Mouse (Mus musculus): ENCODE results near the gene Mmel1. TPM values are rescaled to one million over a fixed set of nuclear protein-coding genes. Genes with fewer than 3 reads are reported as not detected.
A peak's percentile ranks its signal among the peaks of the same experiment; 100 is the strongest.

Gene Mmel1
- total and polyA plus RNA-seq, 3 experiments = 0.16 TPM; not detected in 2

DNA sequence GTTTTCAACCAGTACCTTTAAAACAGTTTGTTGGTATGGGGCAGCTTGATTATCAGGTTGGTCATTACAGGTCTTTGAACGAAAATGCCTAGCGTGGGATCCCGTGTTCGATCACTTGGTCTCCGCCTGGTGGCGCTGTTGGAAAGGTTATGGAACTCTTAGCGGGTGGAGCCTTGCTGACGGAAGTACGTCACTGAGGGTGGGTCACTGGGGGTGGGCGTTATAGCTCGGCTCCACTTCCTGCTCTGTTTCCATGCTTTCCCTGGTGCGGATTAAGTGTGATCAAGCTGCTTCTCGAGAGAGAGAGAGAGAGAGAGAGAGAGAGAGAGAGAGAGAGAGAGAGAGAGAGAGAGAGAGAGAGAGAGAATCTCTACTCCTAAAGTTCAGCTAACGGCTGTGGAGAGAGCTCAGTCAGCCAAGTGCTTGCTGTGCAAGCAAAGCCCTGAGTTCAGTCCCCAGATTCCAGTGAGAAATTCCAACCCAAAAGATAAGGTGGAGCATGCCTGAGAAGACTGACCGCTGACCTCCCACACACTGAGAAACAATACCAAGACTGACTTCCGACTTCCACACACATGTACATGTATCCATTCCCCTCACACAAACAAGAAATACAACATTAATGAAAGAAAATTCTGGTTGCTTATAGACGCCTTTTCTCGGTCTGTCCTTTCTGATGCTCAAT, 8.6 kb downstream of the Mmel1 start:
- peaks cover 7% of the 10 kb centered on the region for H3K4me1 ChIP-seq (ENCODE audit: control insufficient read depth, insufficient read depth, low read length)
- peak overlapping the region; percentile 41 for H3K4me3 ChIP-seq
- peak; percentile 90 to 93 for DNase-seq
- no peaks in the 10 kb centered on the region for H3K27me3 ChIP-seq (ENCODE audit: control insufficient read depth, insufficient read depth, low read length)
- peak overlapping the region; percentile 7 for H3K9ac ChIP-seq (ENCODE audit: low read depth, low read length)
- peak overlapping the region; percentile 82 for H3K27ac ChIP-seq
- H3K36me3 ChIP-seq (ENCODE audit: control insufficient read depth, insufficient read depth, low read length) = no peaks in the 10 kb centered on the region; the same call in 1 of the 2 replicates
- 6% methylated on average over 18 of the region's 18 CpGs for WGBS
- TF ChIP-seq EP300 (IDR thresholded peaks at IDR 0.05; ENCODE audit: insufficient read depth, low read depth, low read length) = peak; percentile 99
- peak; percentile 75 for TF ChIP-seq CTCF (IDR thresholded peaks at IDR 0.05)
- TF ChIP-seq POLR2A (IDR thresholded peaks at IDR 0.05; ENCODE audit: insufficient read depth, low read depth, low read length) = peak; percentile 86
- intact Hi-C loops (cut with DNase I) = loop anchor here (1.0 to 5.0 kb wide), 4 partner anchors 29 to 187 kb away; no protein-coding TSS in a partner anchor
- no peaks in the 10 kb centered on the region for H3K79me2 ChIP-seq (replicated peaks; ENCODE audit: control insufficient read depth, insufficient read depth, low read length)

DNA sequence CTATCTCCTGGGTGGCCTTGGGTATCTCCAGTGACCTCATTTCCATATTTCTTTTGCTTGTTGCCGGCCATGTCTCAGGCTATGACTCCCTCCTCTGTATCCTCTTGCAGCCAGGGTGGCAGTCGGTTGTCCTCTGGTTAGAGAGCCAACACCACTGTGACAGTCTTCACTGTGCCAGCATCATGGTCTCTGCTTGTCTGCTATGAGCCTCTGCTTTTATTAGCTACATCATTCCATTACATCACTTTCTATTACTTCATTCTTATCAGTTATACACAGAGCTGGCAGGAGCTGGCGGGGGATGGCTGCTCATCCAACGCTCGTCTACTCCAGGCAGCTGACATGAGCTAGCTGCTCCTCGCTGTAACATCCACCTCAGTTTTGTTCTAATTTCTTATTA, 11.3 kb downstream of the Mmel1 start:
- DNase-seq = peak; percentile 44 to 72
- H3K79me2 ChIP-seq (replicated peaks; ENCODE audit: control insufficient read depth, insufficient read depth, low read length) = no peaks in the 10 kb centered on the region
- TF ChIP-seq POLR2A (IDR thresholded peaks at IDR 0.05; ENCODE audit: insufficient read depth, low read depth, low read length) (peak; percentile 50; the same call in 1 of the 2 replicates), EP300 (IDR thresholded peaks at IDR 0.05; ENCODE audit: insufficient read depth, low read depth, low read length) (peak; percentile 58), CTCF (IDR thresholded peaks at IDR 0.05) (no peak)
- no peaks in the 10 kb centered on the region for H3K27me3 ChIP-seq (ENCODE audit: control insufficient read depth, insufficient read depth, low read length)
- 21% methylated on average over 6 of the region's 6 CpGs for WGBS
- peak overlapping the region; percentile 33; the same call in 1 of the 2 replicates for H3K9ac ChIP-seq (ENCODE audit: low read depth, low read length)
- H3K36me3 ChIP-seq (ENCODE audit: control insufficient read depth, insufficient read depth, low read length) = no peaks in the 10 kb centered on the region; the same call in 1 of the 2 replicates
- H3K27ac ChIP-seq = peak overlapping the region; percentile 67
- peaks cover 7% of the 10 kb centered on the region for H3K4me1 ChIP-seq (ENCODE audit: control insufficient read depth, insufficient read depth, low read length)
- intact Hi-C loops (cut with DNase I) = no loop called here
- H3K4me3 ChIP-seq = no peak overlapping the region

DNA sequence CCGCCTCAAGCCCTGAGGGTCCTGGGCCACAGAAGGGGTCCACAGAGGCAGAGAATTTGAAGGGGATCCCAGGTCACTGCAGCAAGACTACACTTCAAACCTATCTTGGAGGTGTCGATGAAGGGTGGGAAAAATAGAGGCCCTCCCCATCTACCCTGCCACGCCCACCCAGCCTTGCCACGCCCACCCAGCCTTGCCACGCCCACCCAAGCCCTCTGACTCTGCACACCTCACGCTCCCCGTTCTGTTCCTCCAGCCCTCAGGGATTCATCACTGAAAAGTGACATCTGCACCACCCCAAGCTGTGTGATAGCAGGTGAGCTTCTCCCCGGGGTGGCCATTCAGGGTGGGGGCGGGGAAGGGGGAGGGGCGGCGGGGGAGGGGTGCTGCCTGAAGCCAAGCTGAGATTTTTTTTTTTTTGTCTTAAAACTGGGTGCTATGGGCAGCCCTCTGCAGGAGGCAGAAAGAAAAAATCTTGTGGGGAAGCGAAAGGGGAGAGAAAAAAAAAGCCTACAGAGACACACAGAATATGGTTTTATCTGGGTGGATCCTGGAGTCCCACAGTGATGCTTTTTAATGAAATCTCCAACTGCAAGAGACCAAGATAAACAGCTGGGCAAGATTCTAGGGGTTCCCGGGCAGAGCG, 12.8 kb downstream of the Mmel1 start:
- Histone ChIP-seq H3K9ac (ENCODE audit: low read depth, low read length) (no peak overlapping the region), H3K27ac (no peak overlapping the region), H3K79me2 (replicated peaks; ENCODE audit: control insufficient read depth, insufficient read depth, low read length) (no peaks in the 10 kb centered on the region), H3K4me1 (ENCODE audit: control insufficient read depth, insufficient read depth, low read length) (peaks cover 7% of the 10 kb centered on the region), H3K27me3 (ENCODE audit: control insufficient read depth, insufficient read depth, low read length) (no peaks in the 10 kb centered on the region), H3K4me3 (no peak overlapping the region), H3K36me3 (ENCODE audit: control insufficient read depth, insufficient read depth, low read length) (no peaks in the 10 kb centered on the region; the same call in 1 of the 2 replicates)
- 32% methylated on average over 13 of the region's 14 CpGs for WGBS
- DNase-seq = no peak
- intact Hi-C loops (cut with DNase I) = no loop called here
- TF ChIP-seq POLR2A (IDR thresholded peaks at IDR 0.05; ENCODE audit: insufficient read depth, low read depth, low read length) = no peak
- TF ChIP-seq CTCF (IDR thresholded peaks at IDR 0.05) = no peak
- TF ChIP-seq EP300 (IDR thresholded peaks at IDR 0.05; ENCODE audit: insufficient read depth, low read depth, low read length) = no peak

DNA sequence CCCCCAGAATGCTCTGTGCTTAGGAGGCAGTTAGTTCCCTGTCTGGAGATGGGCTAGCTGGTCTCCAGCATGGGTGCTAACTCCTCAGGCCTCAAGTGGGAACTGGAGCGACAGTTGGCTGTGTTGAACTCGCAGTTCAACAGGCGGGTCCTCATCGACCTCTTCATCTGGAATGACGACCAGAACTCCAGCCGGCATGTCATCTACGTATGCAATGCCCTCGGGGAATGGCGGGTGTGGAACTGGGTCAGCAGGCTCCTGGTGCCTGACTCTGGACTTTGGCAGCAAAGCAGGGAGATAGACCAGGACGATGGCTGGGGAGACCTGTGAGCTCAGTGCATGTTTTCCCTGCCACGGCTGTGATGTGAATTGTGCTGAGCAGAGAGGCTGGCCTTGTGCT, 16.0 kb downstream of the Mmel1 start:
- H3K4me1 ChIP-seq (ENCODE audit: control insufficient read depth, insufficient read depth, low read length) = peaks cover 2% of the 10 kb centered on the region; the same call in 1 of the 2 replicates
- no peak overlapping the region for H3K9ac ChIP-seq (ENCODE audit: low read depth, low read length)
- TF ChIP-seq CTCF (IDR thresholded peaks at IDR 0.05) = no peak
- H3K27me3 ChIP-seq (ENCODE audit: control insufficient read depth, insufficient read depth, low read length) = no peaks in the 10 kb centered on the region
- no peak for DNase-seq
- no peak overlapping the region for H3K4me3 ChIP-seq
- intact Hi-C loops (cut with DNase I) = no loop called here
- WGBS = 77% methylated on average over 11 of the region's 11 CpGs
- H3K36me3 ChIP-seq (ENCODE audit: control insufficient read depth, insufficient read depth, low read length) = no peaks in the 10 kb centered on the region
- no peaks in the 10 kb centered on the region for H3K79me2 ChIP-seq (replicated peaks; ENCODE audit: control insufficient read depth, insufficient read depth, low read length)
- H3K27ac ChIP-seq = no peak overlapping the region

DNA sequence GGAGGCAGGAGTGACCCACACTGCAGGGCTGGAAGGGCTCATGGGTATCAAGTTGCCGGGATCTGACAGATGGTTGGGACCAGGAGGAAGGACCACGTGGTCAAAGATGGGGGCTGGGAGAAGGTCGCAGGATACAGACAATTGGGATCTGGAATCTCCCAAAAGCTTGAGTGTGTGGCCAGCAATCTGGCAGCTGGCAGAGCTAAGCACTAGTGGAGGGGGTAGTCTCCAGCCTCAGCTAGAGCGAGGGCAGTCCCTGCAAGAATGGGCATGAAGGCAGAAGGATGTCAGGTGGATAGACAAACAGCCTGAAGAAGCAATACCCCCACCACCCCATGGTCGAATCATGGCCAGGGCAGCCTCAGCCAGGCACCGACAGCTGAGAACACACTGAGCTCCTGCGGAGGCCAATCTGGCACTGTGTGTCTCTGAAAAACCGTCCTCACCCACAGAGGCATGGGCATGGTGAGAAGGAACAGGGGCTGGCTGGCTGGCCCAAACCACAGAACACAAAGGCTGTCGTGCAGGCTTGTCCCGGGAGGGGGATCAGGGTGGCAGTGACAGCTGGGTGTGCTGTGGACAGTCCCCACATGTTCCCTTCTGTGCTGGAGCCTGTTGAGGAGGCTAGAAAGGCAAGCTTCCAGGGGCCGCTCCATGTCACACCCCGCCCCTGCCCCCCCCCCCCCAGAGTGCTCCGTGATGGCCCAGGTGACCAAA, 17.6 kb downstream of the Mmel1 start:
- H3K27ac ChIP-seq = no peak overlapping the region
- no peak for DNase-seq
- WGBS = 69% methylated on average over 13 of the region's 13 CpGs
- intact Hi-C loops (cut with DNase I) = no loop called here
- no peaks in the 10 kb centered on the region for H3K79me2 ChIP-seq (replicated peaks; ENCODE audit: control insufficient read depth, insufficient read depth, low read length)
- no peak for TF ChIP-seq EP300 (IDR thresholded peaks at IDR 0.05; ENCODE audit: insufficient read depth, low read depth, low read length)
- TF ChIP-seq POLR2A (IDR thresholded peaks at IDR 0.05; ENCODE audit: insufficient read depth, low read depth, low read length) = no peak
- no peak for TF ChIP-seq CTCF (IDR thresholded peaks at IDR 0.05)
- no peak overlapping the region for H3K9ac ChIP-seq (ENCODE audit: low read depth, low read length)
- no peaks in the 10 kb centered on the region for H3K27me3 ChIP-seq (ENCODE audit: control insufficient read depth, insufficient read depth, low read length)
- no peak overlapping the region for H3K4me3 ChIP-seq
- H3K36me3 ChIP-seq (ENCODE audit: control insufficient read depth, insufficient read depth, low read length) = no peaks in the 10 kb centered on the region
- no peaks in the 10 kb centered on the region for H3K4me1 ChIP-seq (ENCODE audit: control insufficient read depth, insufficient read depth, low read length)

Data from heart, adult 2 months (tissue).